Mouse (Mus musculus) embryonic facial prominence, embryonic 11.5 days (tissue): ENCODE data around the gene Nfib. TPM values are rescaled to one million over a fixed set of nuclear protein-coding genes. Genes with fewer than 3 reads are reported as not detected.

Experiments used
- ATAC-seq: fragments of 200-750 bp; cut with Nextera tagmentation; replicated peaks from 2 replicates; pipeline ENCODE4 v1.8.0; 2017; ENCODE audit warnings: low read depth; ENCODE audit not compliant: insufficient number of reproducible peaks, low FRiP score, low TSS enrichment
- DNase-seq: peaks from one replicate; pipeline ENCODE4 v3.0.0-alpha.2; 2015; ENCODE audit warnings: low spot score
- H3K27ac ChIP-seq: fragments of 300-500 bp; sonication (generic); replicated peaks from 2 replicates; pipeline ENCODE4 v1.5.1; 2014; ENCODE audit warnings: mild to moderate bottlenecking, low read depth, low read length, control low read depth
- H3K27me3 ChIP-seq: fragments of 300-500 bp; sonication (generic); 2 replicates; pipeline ENCODE4 v1.6.1; 2014; ENCODE audit warnings: mild to moderate bottlenecking, low read length, moderate library complexity, mixed read lengths; ENCODE audit not compliant: control insufficient read depth, insufficient read depth
- H3K36me3 ChIP-seq: fragments of 300-500 bp; sonication (generic); replicated peaks from 2 replicates; pipeline ENCODE4 v1.6.1; 2014; ENCODE audit warnings: low read depth, mild to moderate bottlenecking, low read length, moderate library complexity, mixed read lengths; ENCODE audit not compliant: control insufficient read depth, insufficient read depth
- H3K4me1 ChIP-seq: fragments of 300-500 bp; sonication (generic); 2 replicates; pipeline ENCODE4 v1.6.1; 2014; ENCODE audit warnings: low read length, mixed read lengths; ENCODE audit not compliant: control insufficient read depth, insufficient read depth
- H3K4me2 ChIP-seq: fragments of 300-500 bp; sonication (generic); 2 replicates; pipeline ENCODE4 v1.6.1; 2014; ENCODE audit warnings: low read depth, mild to moderate bottlenecking, control low read depth, low read length, moderate library complexity
- H3K4me3 ChIP-seq: fragments of 300-500 bp; sonication (generic); 2 replicates; pipeline ENCODE4 v1.5.1; 2014; ENCODE audit warnings: low read depth, low read length, control low read depth
- H3K9ac ChIP-seq: fragments of 300-500 bp; sonication (generic); replicated peaks from 2 replicates; pipeline ENCODE4 v1.6.1; 2014; ENCODE audit warnings: mild to moderate bottlenecking, control low read depth, low read length
- H3K9me3 ChIP-seq: fragments of 300-500 bp; sonication (generic); replicated peaks from 2 replicates; pipeline ENCODE4 v1.6.1; 2016; ENCODE audit warnings: mild to moderate bottlenecking, low read length, inconsistent platforms, mixed read lengths; ENCODE audit not compliant: control insufficient read depth
- WGBS: fragments of 180-500 bp; shearing (Covaris S2); extraction: QIAGEN DNeasy Blood & Tissue Kit; methylation state at CpG from one replicate; pipeline ENCODE4 v1.1.7; 2014; 5-methylcytosine and 5-hydroxymethylcytosine counted together
- polyA plus RNA-seq: library from polyadenylated mRNA; unstranded; fragments of >200 nt; fragmentation: Nextera tagmentation; extraction: Ambion mirVana; gene quantifications from 2 replicates; pipeline ENCODE4 v1.2.1, GENCODE M21; 2014

Gene Nfib
- polyA plus RNA-seq, 1 experiment from 2014 or later, result 30.9 TPM

- 60% methylated on average over 8 of the region's 8 CpGs for WGBS
- no peak for ATAC-seq
Measured at GRCm38 (mm10) chr4:82383346-82383745, 322.2 kb downstream of the Nfib start.

GRCm38 (mm10) chr4:82381786-82382185 lies 323.8 kb downstream of the Nfib start:
- WGBS, result 56% methylated on average over 1 of the region's 1 CpGs
- ATAC-seq (no peak), DNase-seq (no peak)
- Histone ChIP-seq H3K27ac (no peak overlapping the region), H3K4me1 (no peaks in the 10 kb centered on the region), H3K4me3 (no peak overlapping the region), H3K4me2 (no peak overlapping the region), H3K9me3 (no peaks in the 10 kb centered on the region), H3K36me3 (no peaks in the 10 kb centered on the region; the same call in 1 of the 2 replicates), H3K9ac (no peak overlapping the region), H3K27me3 (no peaks in the 10 kb centered on the region)

More at GRCm38 (mm10) chr4:82383346-82383745, 322.2 kb downstream of the Nfib start:
- Histone ChIP-seq H3K27me3 (no peaks in the 10 kb centered on the region), H3K4me1 (no peaks in the 10 kb centered on the region), H3K36me3 (no peaks in the 10 kb centered on the region; the same call in 1 of the 2 replicates), H3K4me2 (no peak overlapping the region), H3K9ac (no peak overlapping the region), H3K27ac (no peak overlapping the region), H3K9me3 (no peaks in the 10 kb centered on the region), H3K4me3 (no peak overlapping the region)
- no peak for DNase-seq

- H3K27ac ChIP-seq, result no peak overlapping the region
- no peaks in the 10 kb centered on the region for H3K9me3 ChIP-seq
- no peaks in the 10 kb centered on the region; the same call in 1 of the 2 replicates for H3K36me3 ChIP-seq
- H3K4me1 ChIP-seq, result no peaks in the 10 kb centered on the region
- no peak overlapping the region for H3K4me2 ChIP-seq
- H3K4me3 ChIP-seq, result no peak overlapping the region
- no peak overlapping the region for H3K9ac ChIP-seq
- ATAC-seq (no peak), DNase-seq (no peak)
- no peaks in the 10 kb centered on the region for H3K27me3 ChIP-seq
Measured at GRCm38 (mm10) chr4:82380578-82380977, 325.0 kb downstream of the Nfib start.

- H3K4me1 ChIP-seq, result no peaks in the 10 kb centered on the region
- DNase-seq (no peak), ATAC-seq (no peak)
- H3K36me3 ChIP-seq, result no peaks in the 10 kb centered on the region; the same call in 1 of the 2 replicates
- no peaks in the 10 kb centered on the region for H3K9me3 ChIP-seq
- H3K27me3 ChIP-seq, result no peaks in the 10 kb centered on the region
- no peak overlapping the region for H3K9ac ChIP-seq
- no peak overlapping the region for H3K4me3 ChIP-seq
- no peak overlapping the region for H3K4me2 ChIP-seq
- no peak overlapping the region for H3K27ac ChIP-seq
- WGBS, result 99% methylated on average over 3 of the region's 3 CpGs
Measured at GRCm38 (mm10) chr4:82378050-82378449, 327.5 kb downstream of the Nfib start.

GRCm38 (mm10) chr4:82377621-82378020 lies 327.9 kb downstream of the Nfib start:
- no peak overlapping the region for H3K27ac ChIP-seq
- WGBS, result 91% methylated on average over 3 of the region's 3 CpGs
- ATAC-seq, result no peak
- no peak overlapping the region for H3K4me3 ChIP-seq
- no peaks in the 10 kb centered on the region; the same call in 1 of the 2 replicates for H3K36me3 ChIP-seq
- no peak overlapping the region for H3K4me2 ChIP-seq
- H3K9me3 ChIP-seq, result no peaks in the 10 kb centered on the region
- no peak overlapping the region for H3K9ac ChIP-seq
- no peaks in the 10 kb centered on the region for H3K27me3 ChIP-seq
- no peak for DNase-seq
- no peaks in the 10 kb centered on the region for H3K4me1 ChIP-seq

- Histone ChIP-seq H3K4me2 (no peak overlapping the region), H3K36me3 (no peaks in the 10 kb centered on the region), H3K4me3 (no peak overlapping the region), H3K9me3 (no peaks in the 10 kb centered on the region), H3K27me3 (no peaks in the 10 kb centered on the region), H3K27ac (no peak overlapping the region), H3K4me1 (no peaks in the 10 kb centered on the region), H3K9ac (no peak overlapping the region)
- no peak for DNase-seq
- 73% methylated on average over 5 of the region's 5 CpGs for WGBS
- ATAC-seq, result no peak
Measured at GRCm38 (mm10) chr4:82374560-82374959, 331.0 kb downstream of the Nfib start.

GRCm38 (mm10) chr4:82372217-82372616 lies 333.3 kb downstream of the Nfib start:
- DNase-seq (no peak), ATAC-seq (no peak)
- Histone ChIP-seq H3K4me2 (no peak overlapping the region), H3K27ac (no peak overlapping the region), H3K4me1 (no peaks in the 10 kb centered on the region), H3K9ac (no peak overlapping the region), H3K36me3 (no peaks in the 10 kb centered on the region), H3K27me3 (no peaks in the 10 kb centered on the region), H3K9me3 (no peaks in the 10 kb centered on the region), H3K4me3 (no peak overlapping the region)
- WGBS, result 89% methylated on average over 4 of the region's 4 CpGs

- H3K4me1 ChIP-seq, result no peaks in the 10 kb centered on the region
- H3K27me3 ChIP-seq, result no peaks in the 10 kb centered on the region
- 91% methylated on average over 4 of the region's 4 CpGs for WGBS
- no peaks in the 10 kb centered on the region for H3K36me3 ChIP-seq
- no peaks in the 10 kb centered on the region for H3K9me3 ChIP-seq
- DNase-seq (no peak), ATAC-seq (no peak)
- no peak overlapping the region for H3K9ac ChIP-seq
- H3K27ac ChIP-seq, result no peak overlapping the region
- no peak overlapping the region for H3K4me3 ChIP-seq
- H3K4me2 ChIP-seq, result no peak overlapping the region
Measured at GRCm38 (mm10) chr4:82371471-82371870, 334.1 kb downstream of the Nfib start.
